Mouse (Mus musculus): ENCODE results near the gene Vasp. TPM values are rescaled to one million over a fixed set of nuclear protein-coding genes. Genes with fewer than 3 reads are reported as not detected.
"Not testable (repeated sequence)": the region's sequence is repeated elsewhere in the genome, so short reads cannot be mapped to it uniquely, and the experiment has no call there.

Vasp gene
- polyA plus RNA-seq, 1 experiment from 2014 or later = 142 TPM

GRCm38 (mm10) chr7:19290969-19291596 lies 19.5 kb upstream of the Vasp start:
- no peaks in the 10 kb centered on the region for H3K27me3 ChIP-seq
- ChIA-PET CTCF (interaction anchor here (1.2 to 2.4 kb wide), 2 partner anchors 10 to 72 kb away, joined by 4 to 9 read pairs; no protein-coding TSS in a partner anchor), POLR2A (no interaction called here)
- no peak for TF ChIP-seq CTCF (IDR thresholded peaks at IDR 0.05)
- DNase-seq (ENCODE audit: low read depth, low spot score) (no peak), ATAC-seq (no peak)
- in situ Hi-C loops (cut with MboI; ENCODE audit: low pct_unique_long_range_greater_than_20kb) = no loop called here

- CTCF ChIA-PET = interaction anchor here (0.8 to 2.2 kb wide), 6 partner anchors 10 to 111 kb away, joined by 3 to 11 read pairs (median 4); no protein-coding TSS in a partner anchor
- DNase-seq (ENCODE audit: low read depth, low spot score) (no peak), ATAC-seq (no peak)
- in situ Hi-C loops (cut with MboI; ENCODE audit: low pct_unique_long_range_greater_than_20kb) = loop anchor here (5.0 to 10.0 kb wide), 2 partner anchors 52 to 120 kb away; partner anchors contain the start of gene Gipr
- POLR2A ChIA-PET = no interaction called here
- TF ChIP-seq CTCF (IDR thresholded peaks at IDR 0.05) = peak; percentile 87
- peaks cover 1% of the 10 kb centered on the region for H3K27me3 ChIP-seq
These were observed 13.1 kb upstream of the Vasp start for GRCm38 (mm10) chr7:19284763-19285162.

GRCm38 (mm10) chr7:19283406-19283804 lies 11.8 kb upstream of the Vasp start:
- H3K27me3 ChIP-seq = peaks cover 10% of the 10 kb centered on the region
- in situ Hi-C loops (cut with MboI; ENCODE audit: low pct_unique_long_range_greater_than_20kb) = loop anchor here (5.0 to 10.0 kb wide), 2 partner anchors 51 to 119 kb away; partner anchors contain the start of gene Gipr
- ATAC-seq (no peak), DNase-seq (ENCODE audit: low read depth, low spot score) (no peak)
- CTCF ChIA-PET = interaction anchor here (1.0 to 1.5 kb wide), 4 partner anchors 11 to 105 kb away, joined by 3 read pairs; no protein-coding TSS in a partner anchor
- no peak for TF ChIP-seq CTCF (IDR thresholded peaks at IDR 0.05)
- POLR2A ChIA-PET = no interaction called here

- in situ Hi-C loops (cut with MboI; ENCODE audit: low pct_unique_long_range_greater_than_20kb) = loop anchor here (5.0 to 10.0 kb wide), 2 partner anchors 51 to 118 kb away; partner anchors contain the start of gene Gipr
- no peak for DNase-seq (ENCODE audit: low read depth, low spot score)
- peak; percentile 53 for ATAC-seq
- no peak for TF ChIP-seq CTCF (IDR thresholded peaks at IDR 0.05)
- ChIA-PET CTCF (interaction anchor here (1.0 to 1.5 kb wide), 4 partner anchors 11 to 104 kb away, joined by 3 read pairs; no protein-coding TSS in a partner anchor), POLR2A (no interaction called here)
- peaks cover 10% of the 10 kb centered on the region for H3K27me3 ChIP-seq
These were observed 11.3 kb upstream of the Vasp start for GRCm38 (mm10) chr7:19282791-19283405.

- ChIA-PET CTCF (interaction anchor here (1.0 to 3.9 kb wide), 5 partner anchors 30 to 85 kb away, joined by 3 to 37 read pairs (median 7); no protein-coding TSS in a partner anchor), POLR2A (no interaction called here)
- DNase-seq (ENCODE audit: low read depth, low spot score) (no peak), ATAC-seq (peak; percentile 44)
- in situ Hi-C loops (cut with MboI; ENCODE audit: low pct_unique_long_range_greater_than_20kb) = loop anchor here (5.0 to 10.0 kb wide), 2 partner anchors 50 to 118 kb away; partner anchors contain the start of gene Gipr
- H3K27me3 ChIP-seq = peaks cover 10% of the 10 kb centered on the region
- no peak for TF ChIP-seq CTCF (IDR thresholded peaks at IDR 0.05)
These were observed 10.8 kb upstream of the Vasp start, which contains the start of gene Rtn2 for GRCm38 (mm10) chr7:19282385-19282784. Gene Rtn2, plus strand, starts transcription at chr7:19282624.

GRCm38 (mm10) chr7:19281680-19282304 lies 10.2 kb upstream of the Vasp start:
- TF ChIP-seq CTCF (IDR thresholded peaks at IDR 0.05) = peak; percentile 77
- H3K27me3 ChIP-seq; POLR2A ChIA-PET; DNase-seq (ENCODE audit: low read depth, low spot score); ATAC-seq: not testable (repeated sequence)
- in situ Hi-C loops (cut with MboI; ENCODE audit: low pct_unique_long_range_greater_than_20kb) = loop anchor here (5.0 to 10.0 kb wide), 2 partner anchors 49 to 117 kb away; partner anchors contain the start of gene Gipr
- CTCF ChIA-PET = interaction anchor here (0.6 to 3.9 kb wide), 7 partner anchors 15 to 84 kb away, joined by 3 to 37 read pairs (median 6); no protein-coding TSS in a partner anchor

- ATAC-seq (no peak), DNase-seq (ENCODE audit: low read depth, low spot score) (no peak)
- in situ Hi-C loops (cut with MboI; ENCODE audit: low pct_unique_long_range_greater_than_20kb) = loop anchor here (5.0 to 10.0 kb wide), 2 partner anchors 47 to 115 kb away; partner anchors contain the start of gene Gipr
- H3K27me3 ChIP-seq = peaks cover 10% of the 10 kb centered on the region
- ChIA-PET CTCF (interaction anchor here (1.1 to 3.9 kb wide), 4 partner anchors 13 to 102 kb away, joined by 3 to 37 read pairs (median 4); no protein-coding TSS in a partner anchor), POLR2A (no interaction called here)
- no peak for TF ChIP-seq CTCF (IDR thresholded peaks at IDR 0.05)
These were observed 8.0 kb upstream of the Vasp start, which contains the start of gene Ppm1n for GRCm38 (mm10) chr7:19279581-19280114. Gene Ppm1n, minus strand, starts transcription at chr7:19280064.

- ChIA-PET POLR2A (no interaction called here), CTCF (interaction anchor here (0.7 to 3.9 kb wide), 2 partner anchors 37 to 40 kb away, joined by 3 to 37 read pairs; no protein-coding TSS in a partner anchor)
- DNase-seq (ENCODE audit: low read depth, low spot score) (no peak), ATAC-seq (no peak)
- H3K27me3 ChIP-seq = peaks cover 10% of the 10 kb centered on the region
- in situ Hi-C loops (cut with MboI; ENCODE audit: low pct_unique_long_range_greater_than_20kb) = no loop called here
- TF ChIP-seq CTCF (IDR thresholded peaks at IDR 0.05) = no peak
These were observed 7.4 kb upstream of the Vasp start for GRCm38 (mm10) chr7:19279052-19279451.

GRCm38 (mm10) chr7:19276253-19276652 lies 4.6 kb upstream of the Vasp start:
- DNase-seq (ENCODE audit: low read depth, low spot score) = no peak
- peaks cover 10% of the 10 kb centered on the region for H3K27me3 ChIP-seq
- in situ Hi-C loops (cut with MboI; ENCODE audit: low pct_unique_long_range_greater_than_20kb) = no loop called here
- CTCF ChIA-PET = interaction anchor here (2.2 kb wide), 1 partner anchor 36 kb away, joined by 15 read pairs; no protein-coding TSS in a partner anchor
- no peak for TF ChIP-seq CTCF (IDR thresholded peaks at IDR 0.05)
- POLR2A ChIA-PET = no interaction called here
- no peak for ATAC-seq
